Mouse (Mus musculus): ENCODE measurements around the gene Crocc2.

The Crocc2 gene

GRCm38 (mm10) chr1:93168295-93168775 lies at the start of gene Crocc2:
Crocc2 (plus strand) TSS chr1:93168725.
- no peak for DNase-seq (ENCODE audit: low spot score)

GRCm38 (mm10) chr1:93118816-93119215 lies 49.7 kb upstream of the Crocc2 start:
- no peak for DNase-seq (ENCODE audit: low spot score)

- no peak for DNase-seq (ENCODE audit: low spot score)
These were observed 45.2 kb upstream of the Crocc2 start for GRCm38 (mm10) chr1:93123179-93123854.

GRCm38 (mm10) chr1:93124066-93124465 lies 44.5 kb upstream of the Crocc2 start:
- DNase-seq (ENCODE audit: low spot score): no peak

GRCm38 (mm10) chr1:93125256-93125655 lies 43.3 kb upstream of the Crocc2 start:
- DNase-seq (ENCODE audit: low spot score): no peak

GRCm38 (mm10) chr1:93128209-93128608 lies 40.3 kb upstream of the Crocc2 start:
- no peak for DNase-seq (ENCODE audit: low spot score)

GRCm38 (mm10) chr1:93128710-93129349 lies 39.7 kb upstream of the Crocc2 start:
- peak; percentile 83 for DNase-seq (ENCODE audit: low spot score)

- no peak for DNase-seq (ENCODE audit: low spot score)
These were observed 38.1 kb upstream of the Crocc2 start for GRCm38 (mm10) chr1:93130242-93130983.

- DNase-seq (ENCODE audit: low spot score): no peak
These were observed 35.8 kb upstream of the Crocc2 start for GRCm38 (mm10) chr1:93132676-93133075.

GRCm38 (mm10) chr1:93135036-93135526 lies 33.4 kb upstream of the Crocc2 start, which contains the start of gene Agxt:
Agxt (plus strand) TSS chr1:93135240.
- DNase-seq (ENCODE audit: low spot score): no peak

- DNase-seq (ENCODE audit: low spot score): no peak
These were observed 30.0 kb upstream of the Crocc2 start for GRCm38 (mm10) chr1:93138534-93138933.

- DNase-seq (ENCODE audit: low spot score): no peak
These were observed 28.8 kb upstream of the Crocc2 start for GRCm38 (mm10) chr1:93139713-93140112.

GRCm38 (mm10) chr1:93142871-93143270 lies 25.7 kb upstream of the Crocc2 start:
- DNase-seq (ENCODE audit: low spot score): no peak

GRCm38 (mm10) chr1:93144176-93144575 lies 24.3 kb upstream of the Crocc2 start:
- DNase-seq (ENCODE audit: low spot score): no peak

GRCm38 (mm10) chr1:93150907-93151661 lies 17.4 kb upstream of the Crocc2 start:
- no peak for DNase-seq (ENCODE audit: low spot score)

- DNase-seq (ENCODE audit: low spot score): no peak
These were observed 11.0 kb upstream of the Crocc2 start for GRCm38 (mm10) chr1:93157566-93157965.

- no peak for DNase-seq (ENCODE audit: low spot score)
These were observed 9.6 kb upstream of the Crocc2 start for GRCm38 (mm10) chr1:93158916-93159315.

- no peak for DNase-seq (ENCODE audit: low spot score)
These were observed 8.7 kb upstream of the Crocc2 start for GRCm38 (mm10) chr1:93159566-93160500.

- no peak for DNase-seq (ENCODE audit: low spot score)
These were observed 7.9 kb upstream of the Crocc2 start, which contains the start of gene 2310007B03Rik for GRCm38 (mm10) chr1:93160501-93161133. 2310007B03Rik (minus strand) TSS chr1:93160948.

- DNase-seq (ENCODE audit: low spot score): no peak
These were observed 7.2 kb upstream of the Crocc2 start for GRCm38 (mm10) chr1:93161350-93161749.
